Mouse (Mus musculus) hindbrain, postnatal 0 days (tissue): ENCODE data around the gene Phf20. TPM values are rescaled to one million over a fixed set of nuclear protein-coding genes. Genes with fewer than 3 reads are reported as not detected.

Experiments
- ATAC-seq: fragments of 200-750 bp; cut with Nextera tagmentation; 2 replicates; pipeline ENCODE4 v1.8.0; 2017; ENCODE audit warnings: mild to moderate bottlenecking, moderate TSS enrichment, moderate library complexity
- DNase-seq: peaks from one replicate; pipeline ENCODE4 v3.0.0-alpha.2; 2015; ENCODE audit warnings: low spot score
- H3K27ac ChIP-seq: fragments of 300-500 bp; sonication (generic); 2 replicates; pipeline ENCODE4 v1.5.1; 2014; ENCODE audit warnings: mild to moderate bottlenecking
- H3K27me3 ChIP-seq: fragments of 300-500 bp; sonication (generic); 2 replicates; pipeline ENCODE4 v1.6.1; 2014; ENCODE audit warnings: low read length, mixed read lengths; ENCODE audit not compliant: insufficient read depth
- H3K36me3 ChIP-seq: fragments of 300-500 bp; sonication (generic); 2 replicates; pipeline ENCODE4 v1.6.1; 2014; ENCODE audit warnings: low read length, mixed read lengths; ENCODE audit not compliant: insufficient read depth
- H3K4me1 ChIP-seq: fragments of 300-500 bp; sonication (generic); 2 replicates; pipeline ENCODE4 v1.6.1; 2014; ENCODE audit warnings: antibody characterized with exemption, low read length, mixed read lengths; ENCODE audit not compliant: insufficient read depth
- H3K4me2 ChIP-seq: fragments of 300-500 bp; sonication (generic); 2 replicates; pipeline ENCODE4 v1.6.1; 2014; ENCODE audit warnings: low read depth, mild to moderate bottlenecking, low read length, moderate library complexity, mixed read lengths
- H3K4me3 ChIP-seq: fragments of 300-500 bp; sonication (generic); 2 replicates; pipeline ENCODE4 v1.5.1; 2014; ENCODE audit warnings: low read length
- H3K9ac ChIP-seq: fragments of 300-500 bp; sonication (generic); replicated peaks from 2 replicates; pipeline ENCODE4 v1.6.1; 2014; ENCODE audit warnings: mild to moderate bottlenecking, low read length, moderate library complexity, mixed read lengths
- H3K9me3 ChIP-seq: fragments of 300-500 bp; sonication (generic); 2 replicates; pipeline ENCODE4 v1.6.1; 2016; ENCODE audit warnings: low read length, mixed read lengths
- CTCF ChIP-seq: IDR thresholded peaks from 2 replicates; pipeline ENCODE4 v1.5.1; 2016; ENCODE audit warnings: antibody characterized with exemption, control low read depth, low read depth
- WGBS: fragments of 180-500 bp; shearing (Covaris S2); extraction: QIAGEN DNeasy Blood & Tissue Kit; methylation state at CpG from one replicate; pipeline ENCODE4 v1.1.7; 2014; 5-methylcytosine and 5-hydroxymethylcytosine counted together
- polyA plus RNA-seq: library from polyadenylated mRNA; unstranded; fragments of >200 nt; fragmentation: Nextera tagmentation; extraction: Ambion mirVana; gene quantifications from 2 replicates; pipeline ENCODE4 v1.2.1, GENCODE M21; 2015
- total RNA-seq: library from RNA; depleted of rRNA; stranded (reverse); fragments of >200 nt; gene quantifications from 2 replicates; pipeline ENCODE4 v1.2.3, GENCODE M21; 2014; rRNA removed

Gene Phf20
- total RNA-seq (27.3 and 31.0 TPM in 2 replicates), polyA plus RNA-seq (100 and 105 TPM in 2 replicates)

GRCm38 (mm10) chr2:156196302-156197128 is at the start of gene Phf20:
Gene Phf20, plus strand, starts transcription at chr2:156196466.
- Histone ChIP-seq H3K9me3 (no peaks in the 10 kb centered on the region), H3K36me3 (no peaks in the 10 kb centered on the region), H3K27ac (peak within 1 kb of the TSS; percentile 98), H3K4me2 (peak within 1 kb of the TSS; percentile 81), H3K27me3 (no peaks in the 10 kb centered on the region), H3K9ac (peak within 1 kb of the TSS; percentile 85), H3K4me3 (peak within 1 kb of the TSS; percentile 56), H3K4me1 (no peaks in the 10 kb centered on the region)
- ATAC-seq, result peak; percentile 99
- peak; percentile 97 for DNase-seq
- TF ChIP-seq CTCF, result no peak
- 0% methylated on average over 87 of the region's 88 CpGs for WGBS

GRCm38 (mm10) chr2:156147316-156147915 is 48.9 kb upstream of the Phf20 start:
- no peaks in the 10 kb centered on the region for H3K9me3 ChIP-seq
- H3K9ac ChIP-seq, result no peak overlapping the region
- no peak overlapping the region for H3K4me2 ChIP-seq
- H3K27ac ChIP-seq, result no peak overlapping the region
- 84% methylated on average over 3 of the region's 3 CpGs for WGBS
- DNase-seq, result no peak
- peaks cover 30% of the 10 kb centered on the region for H3K36me3 ChIP-seq
- H3K27me3 ChIP-seq, result no peaks in the 10 kb centered on the region
- no peak for ATAC-seq
- H3K4me3 ChIP-seq, result no peak overlapping the region
- H3K4me1 ChIP-seq, result peaks cover 7% of the 10 kb centered on the region; the same call in 1 of the 2 replicates
- TF ChIP-seq CTCF, result no peak

- Histone ChIP-seq H3K27ac (no peak overlapping the region), H3K27me3 (no peaks in the 10 kb centered on the region), H3K36me3 (peaks cover 37% of the 10 kb centered on the region), H3K9me3 (no peaks in the 10 kb centered on the region), H3K9ac (no peak overlapping the region), H3K4me3 (no peak overlapping the region), H3K4me2 (no peak overlapping the region), H3K4me1 (no peaks in the 10 kb centered on the region)
- no peak for ATAC-seq
- DNase-seq, result no peak
- TF ChIP-seq CTCF, result peak; percentile 27; the same call in 1 of the 2 replicates
Observed at GRCm38 (mm10) chr2:156151538-156151937, 44.7 kb upstream of the Phf20 start.

- H3K4me1 ChIP-seq, result no peaks in the 10 kb centered on the region
- ATAC-seq (no peak), DNase-seq (no peak)
- H3K4me3 ChIP-seq, result no peak overlapping the region
- 97% methylated on average over 1 of the region's 1 CpGs for WGBS
- H3K9me3 ChIP-seq, result no peaks in the 10 kb centered on the region
- H3K27ac ChIP-seq, result no peak overlapping the region
- H3K9ac ChIP-seq, result no peak overlapping the region
- TF ChIP-seq CTCF, result no peak
- no peaks in the 10 kb centered on the region for H3K27me3 ChIP-seq
- H3K36me3 ChIP-seq, result peaks cover 58% of the 10 kb centered on the region
- H3K4me2 ChIP-seq, result no peak overlapping the region
Observed at GRCm38 (mm10) chr2:156165478-156165877, 30.8 kb upstream of the Phf20 start.

GRCm38 (mm10) chr2:156166557-156166956 is 29.7 kb upstream of the Phf20 start:
- Histone ChIP-seq H3K4me1 (no peaks in the 10 kb centered on the region), H3K36me3 (peaks cover 59% of the 10 kb centered on the region), H3K9me3 (no peaks in the 10 kb centered on the region), H3K9ac (no peak overlapping the region), H3K4me3 (no peak overlapping the region), H3K27ac (no peak overlapping the region), H3K27me3 (no peaks in the 10 kb centered on the region), H3K4me2 (no peak overlapping the region)
- DNase-seq, result no peak
- TF ChIP-seq CTCF, result no peak
- 93% methylated on average over 5 of the region's 5 CpGs for WGBS
- ATAC-seq, result no peak

GRCm38 (mm10) chr2:156177079-156177478 is 19.2 kb upstream of the Phf20 start:
- no peak for DNase-seq

More at GRCm38 (mm10) chr2:156177079-156177478, 19.2 kb upstream of the Phf20 start:
- H3K9me3 ChIP-seq, result no peaks in the 10 kb centered on the region
- no peak for ATAC-seq
- 81% methylated on average over 6 of the region's 6 CpGs for WGBS
- H3K4me1 ChIP-seq, result peaks cover 5% of the 10 kb centered on the region; the same call in 1 of the 2 replicates
- no peak for TF ChIP-seq CTCF
- H3K9ac ChIP-seq, result no peak overlapping the region
- H3K4me3 ChIP-seq, result no peak overlapping the region
- peaks cover 22% of the 10 kb centered on the region for H3K36me3 ChIP-seq
- H3K27ac ChIP-seq, result no peak overlapping the region
- no peak overlapping the region for H3K4me2 ChIP-seq
- H3K27me3 ChIP-seq, result no peaks in the 10 kb centered on the region
